Mouse (Mus musculus): ENCODE data around the gene Coa5. TPM values are rescaled to one million over a fixed set of nuclear protein-coding genes. Genes with fewer than 3 reads are reported as not detected.

Coa5 gene
- total and polyA plus RNA-seq, 3 experiments, result 43.8 to 79.8 (median 62.8) TPM

- TF ChIP-seq POLR2AphosphoS2 (IDR thresholded peaks at IDR 0.05; ENCODE audit: low read depth, low read length) (no peak), POLR2A (IDR thresholded peaks at IDR 0.05; ENCODE audit: low read depth, low read length) (no peak), NRF1 (IDR thresholded peaks at IDR 0.05; ENCODE audit: low read depth, low read length) (no peak), RAD21 (IDR thresholded peaks at IDR 0.05; ENCODE audit: low read depth, low read length) (peak; percentile 84), CHD1 (IDR thresholded peaks at IDR 0.05; ENCODE audit: low read depth, low read length) (no peak), SIN3A (IDR thresholded peaks at IDR 0.05; ENCODE audit: low read length) (no peak), SMC3 (IDR thresholded peaks at IDR 0.05; ENCODE audit: low read depth, low read length) (peak; percentile 84), ELF1 (IDR thresholded peaks at IDR 0.05; ENCODE audit: low read depth, low read length) (no peak), NELFE (IDR thresholded peaks at IDR 0.05; ENCODE audit: low read depth, low read length) (no peak), UBTF (IDR thresholded peaks at IDR 0.05; ENCODE audit: low read depth, low read length) (no peak), CTCF (conservative IDR thresholded peaks at IDR 0.05 in 1 of 2, IDR thresholded peaks at IDR 0.05 in 1 of 2; ENCODE audit: low read depth in 2 of 2, low read length in 2 of 2) (peak; percentile 35 to 82; a peak in 3 of 4 replicates), HCFC1 (IDR thresholded peaks at IDR 0.05; ENCODE audit: low read depth, low read length) (no peak), MAX (IDR thresholded peaks at IDR 0.05; ENCODE audit: low read length) (no peak), CHD2 (IDR thresholded peaks at IDR 0.05; ENCODE audit: low read length) (no peak), USF2 (conservative IDR thresholded peaks at IDR 0.05; ENCODE audit: low read depth, low read length) (no peak), BHLHE40 (IDR thresholded peaks at IDR 0.05; ENCODE audit: low read depth, low read length) (no peak), MEF2A (IDR thresholded peaks at IDR 0.05; ENCODE audit: borderline replicate concordance, low read depth, low read length) (no peak), JUN (IDR thresholded peaks at IDR 0.05; ENCODE audit: insufficient read depth, low read depth, low read length) (no peak), ETS1 (conservative IDR thresholded peaks at IDR 0.05; ENCODE audit: low read depth, low read length) (no peak), USF1 (IDR thresholded peaks at IDR 0.05; ENCODE audit: low read depth, low read length) (no peak), E2F4 (IDR thresholded peaks at IDR 0.05; ENCODE audit: insufficient replicate concordance, low read depth, low read length) (no peak), ZC3H11A (IDR thresholded peaks at IDR 0.05; ENCODE audit: low read depth, low read length) (peak; percentile 25; the same call in 1 of the 2 replicates), ZMIZ1 (IDR thresholded peaks at IDR 0.05; ENCODE audit: low read depth, low read length) (no peak), MYC (IDR thresholded peaks at IDR 0.05; ENCODE audit: low read depth, low read length) (no peak)
- in situ Hi-C loops (cut with MboI; ENCODE audit: low pct_ligation_motif_present, low pct_unique_long_range_greater_than_20kb, low sequenced_read_pairs), result no loop called here
- Histone ChIP-seq H3K9ac (ENCODE audit: insufficient read depth, low read depth) (peak overlapping the region; percentile 92), H3K4me3 (replicated peaks in 1 of 3; ENCODE audit: low read depth in 2 of 3, low read length in 2 of 3, poor library complexity in 1 of 3) (no peak overlapping the region), H3K79me2 (replicated peaks; ENCODE audit: control insufficient read depth, extremely low read depth, insufficient read depth, poor library complexity, severe bottlenecking) (peaks cover 24% of the 10 kb centered on the region), H3K27ac (ENCODE audit: insufficient read depth, low read depth) (no peak overlapping the region), H3K27me3 (replicated peaks) (no peaks in the 10 kb centered on the region), H3K4me1 (ENCODE audit: control insufficient read depth in 1 of 2, insufficient read depth in 2 of 2) (peaks cover 13 to 69% of the 10 kb centered on the region in 2 experiments), H3K36me3 (replicated peaks in 1 of 2; ENCODE audit: control insufficient read depth in 1 of 2, insufficient read depth in 1 of 2, low read length in 1 of 2) (peaks cover 7 to 26% of the 10 kb centered on the region in 2 experiments), H3K9me3 (replicated peaks; ENCODE audit: low read length) (no peaks in the 10 kb centered on the region), H3K4me2 (ENCODE audit: insufficient read depth, low read depth, poor library complexity, severe bottlenecking) (peak overlapping the region; percentile 98)
- dilution Hi-C loops (cut with MboI; ENCODE audit: extremely low pct_ligation_motif_present, extremely low pct_unique_long_range_greater_than_20kb, low sequenced_read_pairs), result no loop called here
- DNase-seq (ENCODE audit: extremely low read depth), result peak; percentile 60
These were observed 49.2 kb upstream of the Coa5 start for GRCm38 (mm10) chr1:37479074-37479473.
